Mouse (Mus musculus): ENCODE results near the gene Panx2. TPM values are rescaled to one million over a fixed set of nuclear protein-coding genes. Genes with fewer than 3 reads are reported as not detected.

Gene Panx2
- total and polyA plus RNA-seq, 3 experiments, result not detected

GRCm38 (mm10) chr15:89044381-89044780, 15.2 kb upstream of the Panx2 start:
- no peak overlapping the region for H3K4me2 ChIP-seq (ENCODE audit: insufficient read depth, low read depth, poor library complexity, severe bottlenecking)
- H3K27me3 ChIP-seq (replicated peaks), result peaks cover 47% of the 10 kb centered on the region
- no peaks in the 10 kb centered on the region for H3K4me1 ChIP-seq (ENCODE audit: control insufficient read depth in 1 of 2, insufficient read depth in 2 of 2)
- dilution Hi-C loops (cut with MboI; ENCODE audit: extremely low pct_ligation_motif_present, extremely low pct_unique_long_range_greater_than_20kb, low sequenced_read_pairs), result no loop called here
- no peaks in the 10 kb centered on the region for H3K79me2 ChIP-seq (replicated peaks; ENCODE audit: control insufficient read depth, extremely low read depth, insufficient read depth, poor library complexity, severe bottlenecking)
- H3K9me3 ChIP-seq (replicated peaks; ENCODE audit: low read length), result peaks cover 9% of the 10 kb centered on the region
- no peak for DNase-seq (ENCODE audit: extremely low read depth)
- H3K4me3 ChIP-seq (replicated peaks in 1 of 3; ENCODE audit: low read depth in 2 of 3, low read length in 2 of 3, poor library complexity in 1 of 3), result no peak overlapping the region
- TF ChIP-seq CTCF (conservative IDR thresholded peaks at IDR 0.05 in 1 of 2, IDR thresholded peaks at IDR 0.05 in 1 of 2; ENCODE audit: low read depth in 2 of 2, low read length in 2 of 2), result peak in 1 of 2 experiments; percentile 16; a peak in 1 of 4 replicates
- TF ChIP-seq CHD2 (IDR thresholded peaks at IDR 0.05; ENCODE audit: low read length), result no peak
- no peak for TF ChIP-seq NRF1 (IDR thresholded peaks at IDR 0.05; ENCODE audit: low read depth, low read length)
- TF ChIP-seq SMC3 (IDR thresholded peaks at IDR 0.05; ENCODE audit: low read depth, low read length), result no peak
- no peaks in the 10 kb centered on the region for H3K36me3 ChIP-seq (replicated peaks in 1 of 2; ENCODE audit: control insufficient read depth in 1 of 2, insufficient read depth in 1 of 2, low read length in 1 of 2)
- in situ Hi-C loops (cut with MboI; ENCODE audit: low pct_ligation_motif_present, low pct_unique_long_range_greater_than_20kb, low sequenced_read_pairs), result no loop called here
- no peak overlapping the region for H3K27ac ChIP-seq (ENCODE audit: insufficient read depth, low read depth)
- no peak overlapping the region for H3K9ac ChIP-seq (ENCODE audit: insufficient read depth, low read depth)

GRCm38 (mm10) chr15:89046356-89046755, 13.2 kb upstream of the Panx2 start:
- dilution Hi-C loops (cut with MboI; ENCODE audit: extremely low pct_ligation_motif_present, extremely low pct_unique_long_range_greater_than_20kb, low sequenced_read_pairs), result no loop called here

GRCm38 (mm10) chr15:89054666-89055065, 4.9 kb upstream of the Panx2 start:
- no peaks in the 10 kb centered on the region for H3K36me3 ChIP-seq (replicated peaks in 1 of 2; ENCODE audit: control insufficient read depth in 1 of 2, insufficient read depth in 1 of 2, low read length in 1 of 2)
- no peak overlapping the region for H3K27ac ChIP-seq (ENCODE audit: insufficient read depth, low read depth)
- H3K4me3 ChIP-seq (replicated peaks in 1 of 3; ENCODE audit: low read depth in 2 of 3, low read length in 2 of 3, poor library complexity in 1 of 3), result no peak overlapping the region
- H3K4me2 ChIP-seq (ENCODE audit: insufficient read depth, low read depth, poor library complexity, severe bottlenecking), result no peak overlapping the region
- H3K9ac ChIP-seq (ENCODE audit: insufficient read depth, low read depth), result no peak overlapping the region
- no peak for DNase-seq (ENCODE audit: extremely low read depth)
- H3K9me3 ChIP-seq (replicated peaks; ENCODE audit: low read length), result no peaks in the 10 kb centered on the region
- H3K4me1 ChIP-seq (ENCODE audit: control insufficient read depth in 1 of 2, insufficient read depth in 2 of 2), result no peaks in the 10 kb centered on the region
- TF ChIP-seq CHD2 (IDR thresholded peaks at IDR 0.05; ENCODE audit: low read length), result no peak
- no peak for TF ChIP-seq USF1 (IDR thresholded peaks at IDR 0.05; ENCODE audit: low read depth, low read length)
- no peak for TF ChIP-seq CTCF (conservative IDR thresholded peaks at IDR 0.05 in 1 of 2, IDR thresholded peaks at IDR 0.05 in 1 of 2; ENCODE audit: low read depth in 2 of 2, low read length in 2 of 2)
- TF ChIP-seq NELFE (IDR thresholded peaks at IDR 0.05; ENCODE audit: low read depth, low read length), result no peak
- no peak for TF ChIP-seq JUN (IDR thresholded peaks at IDR 0.05; ENCODE audit: insufficient read depth, low read depth, low read length)
- TF ChIP-seq ZC3H11A (IDR thresholded peaks at IDR 0.05; ENCODE audit: low read depth, low read length), result no peak
- no peak for TF ChIP-seq HCFC1 (IDR thresholded peaks at IDR 0.05; ENCODE audit: low read depth, low read length)
- dilution Hi-C loops (cut with MboI; ENCODE audit: extremely low pct_ligation_motif_present, extremely low pct_unique_long_range_greater_than_20kb, low sequenced_read_pairs), result no loop called here
- peaks cover 84% of the 10 kb centered on the region for H3K27me3 ChIP-seq (replicated peaks)
- in situ Hi-C loops (cut with MboI; ENCODE audit: low pct_ligation_motif_present, low pct_unique_long_range_greater_than_20kb, low sequenced_read_pairs), result loop anchor here (25.0 kb wide), 1 partner anchor 92 kb away; the partner anchor contains the start of gene Ttll8
- no peaks in the 10 kb centered on the region for H3K79me2 ChIP-seq (replicated peaks; ENCODE audit: control insufficient read depth, extremely low read depth, insufficient read depth, poor library complexity, severe bottlenecking)

More at GRCm38 (mm10) chr15:89046356-89046755, 13.2 kb upstream of the Panx2 start:
- no peak for DNase-seq (ENCODE audit: extremely low read depth)
- in situ Hi-C loops (cut with MboI; ENCODE audit: low pct_ligation_motif_present, low pct_unique_long_range_greater_than_20kb, low sequenced_read_pairs), result no loop called here
- no peaks in the 10 kb centered on the region for H3K79me2 ChIP-seq (replicated peaks; ENCODE audit: control insufficient read depth, extremely low read depth, insufficient read depth, poor library complexity, severe bottlenecking)
- H3K9me3 ChIP-seq (replicated peaks; ENCODE audit: low read length), result peaks cover 9% of the 10 kb centered on the region
- no peak overlapping the region for H3K4me3 ChIP-seq (replicated peaks in 1 of 3; ENCODE audit: low read depth in 2 of 3, low read length in 2 of 3, poor library complexity in 1 of 3)
- H3K4me1 ChIP-seq (ENCODE audit: control insufficient read depth in 1 of 2, insufficient read depth in 2 of 2), result no peaks in the 10 kb centered on the region
- H3K27ac ChIP-seq (ENCODE audit: insufficient read depth, low read depth), result no peak overlapping the region
- H3K27me3 ChIP-seq (replicated peaks), result peaks cover 61% of the 10 kb centered on the region
- H3K9ac ChIP-seq (ENCODE audit: insufficient read depth, low read depth), result no peak overlapping the region
- TF ChIP-seq NRF1 (IDR thresholded peaks at IDR 0.05; ENCODE audit: low read depth, low read length) (no peak), JUN (IDR thresholded peaks at IDR 0.05; ENCODE audit: insufficient read depth, low read depth, low read length) (no peak), ELF1 (IDR thresholded peaks at IDR 0.05; ENCODE audit: low read depth, low read length) (no peak), MXI1 (IDR thresholded peaks at IDR 0.05; ENCODE audit: low read depth, low read length) (no peak), RAD21 (IDR thresholded peaks at IDR 0.05; ENCODE audit: low read depth, low read length) (no peak), BHLHE40 (IDR thresholded peaks at IDR 0.05; ENCODE audit: low read depth, low read length) (no peak), ZNF384 (IDR thresholded peaks at IDR 0.05; ENCODE audit: low read depth, low read length) (no peak), IRF4 (IDR thresholded peaks at IDR 0.05; ENCODE audit: low read depth, low read length) (no peak), ZC3H11A (IDR thresholded peaks at IDR 0.05; ENCODE audit: low read depth, low read length) (no peak), TBP (conservative IDR thresholded peaks at IDR 0.05; ENCODE audit: low read depth, low read length) (no peak), MAFK (IDR thresholded peaks at IDR 0.05; ENCODE audit: insufficient replicate concordance, low read length) (no peak), PAX5 (IDR thresholded peaks at IDR 0.05; ENCODE audit: low read length) (no peak), GABPA (IDR thresholded peaks at IDR 0.05; ENCODE audit: insufficient replicate concordance, low read depth, low read length) (no peak), MEF2A (IDR thresholded peaks at IDR 0.05; ENCODE audit: borderline replicate concordance, low read depth, low read length) (no peak), ETS1 (conservative IDR thresholded peaks at IDR 0.05; ENCODE audit: low read depth, low read length) (no peak)
- no peak overlapping the region for H3K4me2 ChIP-seq (ENCODE audit: insufficient read depth, low read depth, poor library complexity, severe bottlenecking)
- no peaks in the 10 kb centered on the region for H3K36me3 ChIP-seq (replicated peaks in 1 of 2; ENCODE audit: control insufficient read depth in 1 of 2, insufficient read depth in 1 of 2, low read length in 1 of 2)
